Mouse (Mus musculus) mesoderm, embryonic 11.5 days (tissue): ENCODE results near the gene Klrc2.
"Not testable (repeated sequence)": the region's sequence is repeated elsewhere in the genome, so short reads cannot be mapped to it uniquely, and the experiment has no call there.

Experiments used
- DNase-seq: peaks from one replicate; pipeline ENCODE4 v3.0.0-alpha.2; 2012; ENCODE audit warnings: low read depth, low spot score

Klrc2 gene

GRCm38 (mm10) chr6:129660589-129660988 is at the start of gene Klrc2:
Gene Klrc2 (minus strand): TSS chr6:129660689.
- not testable (repeated sequence) for DNase-seq

DNA sequence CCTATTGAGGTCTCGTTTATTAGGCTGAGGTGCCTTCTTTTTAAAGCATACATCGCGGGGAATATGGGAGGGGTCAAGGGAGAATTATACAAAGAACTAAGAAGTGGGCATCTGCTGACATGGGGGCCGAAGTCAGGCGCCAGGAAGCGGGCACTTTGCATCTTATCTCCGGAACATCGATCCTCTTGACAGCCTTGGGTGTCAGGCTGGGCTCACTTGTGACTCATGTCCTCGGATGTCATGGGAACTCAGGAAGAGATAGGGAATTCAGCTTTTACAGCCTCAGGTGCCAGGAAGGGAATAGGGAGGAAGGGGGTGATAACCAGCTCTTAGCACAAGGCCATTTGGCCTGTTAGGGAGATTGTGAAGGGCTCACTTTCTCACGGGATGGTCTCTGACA is 30.9 kb upstream of the Klrc2 start:
- not testable (repeated sequence) for DNase-seq

- DNase-seq: no peak
Measured at GRCm38 (mm10) chr6:129680379-129680778, 19.9 kb upstream of the Klrc2 start.

GRCm38 (mm10) chr6:129678873-129679272 is 18.4 kb upstream of the Klrc2 start, which contains the start of gene Klrc1:
Gene Klrc1 (minus strand): TSS chr6:129678973.
- DNase-seq: no peak

DNA sequence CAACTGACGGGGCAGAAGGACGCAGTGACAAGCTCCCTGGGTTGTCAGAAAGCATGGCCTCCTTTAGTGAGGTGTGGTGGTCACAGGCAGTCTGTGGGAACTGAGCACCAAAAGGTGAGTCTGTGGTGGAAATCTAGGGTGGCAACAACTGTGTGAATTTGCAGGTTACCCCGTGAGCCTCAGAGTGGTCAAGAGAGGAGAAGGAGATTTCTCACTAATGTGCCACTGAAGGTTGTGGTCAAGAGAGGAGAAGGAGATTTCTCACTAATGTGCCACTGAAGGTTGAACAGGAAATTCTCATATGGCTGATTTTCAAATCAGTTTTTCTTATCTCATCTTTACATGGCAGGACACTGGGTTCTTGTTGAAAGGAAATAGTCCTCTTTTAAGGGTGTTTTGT is 812 bp upstream of the Klrc2 start:
- DNase-seq: not testable (repeated sequence)

GRCm38 (mm10) chr6:129644054-129644453 is 16.4 kb downstream of the Klrc2 start:
- not testable (repeated sequence) for DNase-seq

GRCm38 (mm10) chr6:129643237-129643636 is 17.3 kb downstream of the Klrc2 start, which contains the start of gene Klrc3:
Gene Klrc3 (minus strand): TSS chr6:129643337.
- not testable (repeated sequence) for DNase-seq

- not testable (repeated sequence) for DNase-seq
Measured at GRCm38 (mm10) chr6:129631046-129631445, 29.4 kb downstream of the Klrc2 start.

GRCm38 (mm10) chr6:129623735-129624134 is 36.8 kb downstream of the Klrc2 start, which contains the start of gene Klrk1:
Gene Klrk1 (minus strand): TSS chr6:129623864.
- DNase-seq: no peak

DNA sequence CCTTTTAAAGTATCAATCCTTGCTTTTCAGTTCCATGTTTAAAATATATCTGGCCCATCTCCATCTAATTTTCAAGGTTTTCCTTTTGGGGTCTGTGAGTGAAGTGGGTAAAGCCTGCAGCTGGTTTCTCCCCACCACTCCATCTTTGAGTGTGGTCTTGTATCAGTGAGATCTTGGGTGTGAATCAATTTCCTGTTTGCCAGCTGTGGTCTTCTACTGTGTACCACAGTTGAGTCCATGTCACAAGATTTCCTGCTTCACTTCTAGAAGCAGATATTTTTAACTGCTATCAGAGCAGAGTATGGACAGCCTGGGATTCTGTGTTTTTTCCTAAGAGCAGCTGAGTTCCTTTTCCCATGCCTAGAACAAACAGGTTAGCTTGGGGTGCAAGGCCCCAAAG is 52.1 kb downstream of the Klrc2 start:
- DNase-seq: no peak
